Mouse (Mus musculus): ENCODE measurements around the gene Rassf5.

The Rassf5 gene

DNA sequence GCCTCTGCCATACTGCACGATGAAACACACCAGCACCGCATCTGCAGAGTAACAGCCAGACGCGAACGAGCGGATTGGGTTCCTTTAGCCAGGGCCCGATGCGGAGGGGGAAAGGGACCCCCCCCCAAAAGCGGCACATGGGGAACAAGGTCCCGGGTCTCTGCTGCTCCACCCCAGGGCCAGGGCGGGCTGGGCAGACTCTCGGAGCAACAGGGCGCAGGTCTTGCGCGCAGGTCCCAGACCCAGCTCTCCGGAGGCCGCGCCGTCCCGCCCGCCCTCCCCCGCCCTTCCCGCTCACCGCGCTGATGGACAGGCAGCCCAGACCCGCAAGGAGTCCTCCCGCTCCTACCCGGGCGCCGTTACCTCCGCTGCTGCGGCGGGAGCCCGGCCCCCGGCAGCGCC is 107.3 kb downstream of the Rassf5 start:
- peak in 1 of 2 experiments; percentile 31 for DNase-seq (ENCODE audit: low spot score in 2 of 2)

- no peak for DNase-seq (ENCODE audit: low spot score in 2 of 2)
These were observed 107.9 kb downstream of the Rassf5 start for GRCm38 (mm10) chr1:131137111-131137510.

DNA sequence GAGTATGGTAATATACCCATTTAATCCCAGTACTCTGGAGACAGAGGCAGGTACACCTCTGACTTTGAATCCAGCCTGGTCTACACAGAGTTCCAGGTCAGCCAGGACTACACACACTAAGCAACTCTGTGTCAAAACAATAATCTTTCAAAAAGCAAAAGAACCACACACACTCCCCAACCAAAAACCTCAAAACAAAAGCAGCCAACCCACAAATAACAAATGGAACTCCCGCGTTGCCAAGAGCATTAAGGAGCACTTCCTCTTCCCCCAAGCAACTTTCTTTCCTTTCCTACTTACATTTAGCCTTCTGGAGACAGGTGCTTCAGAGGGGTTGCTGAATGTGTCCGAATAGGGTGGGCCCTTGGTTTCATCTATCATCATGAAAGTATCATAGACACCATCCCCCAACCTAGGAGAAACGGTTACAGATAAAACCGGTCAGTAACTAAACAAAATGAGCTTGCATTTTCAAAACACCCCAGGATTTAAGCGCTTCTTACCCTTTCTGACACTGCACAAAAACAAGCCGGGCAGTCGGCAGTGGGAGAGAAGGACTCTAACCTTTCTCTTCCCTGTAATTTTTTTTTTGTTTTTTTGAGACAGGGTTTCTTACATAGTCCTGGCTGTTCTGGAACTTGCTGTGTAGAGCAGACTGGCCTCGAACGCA is 109.0 kb downstream of the Rassf5 start:
- no peak for DNase-seq (ENCODE audit: low spot score in 2 of 2)

- no peak for DNase-seq (ENCODE audit: low spot score in 2 of 2)
These were observed 110.0 kb downstream of the Rassf5 start for GRCm38 (mm10) chr1:131134942-131135522.

- DNase-seq (ENCODE audit: low spot score in 2 of 2), result no peak
These were observed 110.8 kb downstream of the Rassf5 start for GRCm38 (mm10) chr1:131134231-131134630.
